Comparison of ENCODE assay signal across 8 mouse cellular contexts in the genomic region with DNA sequence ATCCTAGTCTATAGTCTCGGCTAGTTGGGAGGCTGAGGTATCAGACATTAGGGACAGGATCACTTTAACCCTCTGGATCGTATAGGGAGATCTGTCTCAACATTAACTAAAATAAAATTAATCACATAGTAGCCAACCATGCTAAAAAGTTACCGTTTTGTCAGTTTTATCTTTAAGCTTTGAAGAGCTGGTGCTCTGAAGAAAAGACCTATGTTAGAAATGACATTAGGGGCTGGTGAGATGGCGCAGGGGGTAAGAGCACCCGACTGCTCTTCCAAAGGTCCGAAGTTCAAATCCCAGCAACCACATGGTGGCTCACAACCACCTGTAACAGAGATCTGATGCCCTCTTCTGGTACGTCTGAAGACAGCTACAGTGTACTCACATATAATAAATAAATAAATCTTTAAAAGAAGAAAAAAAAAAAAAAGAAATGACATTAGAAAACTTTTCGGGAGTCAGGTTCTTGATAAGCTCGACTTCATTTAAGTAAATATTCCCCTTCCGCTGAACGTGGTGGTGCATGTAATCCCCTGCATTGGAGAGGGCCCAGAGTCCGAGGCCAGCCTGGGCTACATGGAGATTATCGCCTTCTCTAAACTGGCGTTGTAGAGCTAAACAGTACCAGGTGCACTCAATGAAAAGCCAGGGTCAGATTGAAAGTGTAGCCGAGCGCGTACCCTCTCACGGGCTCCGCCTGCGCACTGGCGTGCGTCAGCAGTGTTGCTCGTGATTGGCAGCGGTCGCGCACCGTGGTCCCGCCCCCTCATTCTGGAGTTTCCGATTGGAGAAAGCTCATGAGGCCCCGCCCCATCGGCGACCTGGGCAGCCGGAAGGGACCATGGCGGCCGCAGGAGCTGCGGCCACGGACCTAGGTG. TPM values are rescaled to one million over a fixed set of nuclear protein-coding genes. Genes with fewer than 3 reads are reported as not detected.
DNase-seq lines count a peak whose midpoint lies in the region; ATAC-seq and TF ChIP-seq lines count a peak whose summit lies in the region.

Pigs (plus strand) TSS at position 782 of the 878 bp plus-strand sequence.

- peak within 1 kb of the TSS; percentile 32; the same call in 1 of the 2 replicates for H3K27ac ChIP-seq in bone marrow macrophage, adult 2 months (ENCODE audit: insufficient read depth, low read depth, low read length)
- no peak within 1 kb of the TSS for H3K27ac ChIP-seq in embryonic fibroblast, embryonic 13.5 days (ENCODE audit: insufficient read depth, low read length)
- peak within 1 kb of the TSS; percentile 85 for H3K27ac ChIP-seq in heart, embryonic 10.5 days
- peak within 1 kb of the TSS; percentile 76 for H3K27ac ChIP-seq in kidney, embryonic 15.5 days

- peak; percentile 98 for DNase-seq in A20 (ENCODE audit: low read depth, low spot score)
- peak; percentile 98 for DNase-seq in heart, embryonic 10.5 days (ENCODE audit: low spot score)
- peak; percentile 98 for DNase-seq in liver
- peak; percentile 98 to 99 for DNase-seq in spleen, postnatal 4 days (ENCODE audit: low spot score in 2 of 2)

- peaks cover 29% of the 10 kb centered on the region for H3K36me3 ChIP-seq in heart, embryonic 10.5 days
- H3K36me3 ChIP-seq in kidney, embryonic 15.5 days: peaks cover 12% of the 10 kb centered on the region

- no peaks in the 10 kb centered on the region for H3K27me3 ChIP-seq in heart, embryonic 10.5 days (ENCODE audit: insufficient read depth, poor library complexity, severe bottlenecking)
- no peaks in the 10 kb centered on the region for H3K27me3 ChIP-seq in kidney, embryonic 15.5 days

- 0 out of 2 replicates have a peak, but pooled peaks have one; percentile 16 for TF ChIP-seq CTCF in bone marrow macrophage, adult 2 months (IDR thresholded peaks at IDR 0.05; ENCODE audit: low read depth, low read length)
- TF ChIP-seq CTCF in embryonic fibroblast, embryonic 13.5 days (IDR thresholded peaks at IDR 0.05; ENCODE audit: borderline replicate concordance, insufficient read depth, low read length): no peak

- peak; percentile 96 for ATAC-seq in kidney, embryonic 15.5 days (replicated peaks; ENCODE audit: low FRiP score)
- peak; percentile 99 for ATAC-seq in monocyte, adult 5-6 weeks (replicated peaks; ENCODE audit: insufficient number of reproducible peaks, low FRiP score, low TSS enrichment, poor library complexity, severe bottlenecking)

- peaks cover 16% of the 10 kb centered on the region for H3K4me1 ChIP-seq in bone marrow macrophage, adult 2 months (ENCODE audit: control insufficient read depth, insufficient read depth, low read length)
- no peaks in the 10 kb centered on the region for H3K4me1 ChIP-seq in embryonic fibroblast, embryonic 13.5 days (ENCODE audit: control insufficient read depth, insufficient read depth, low read length)
- H3K4me1 ChIP-seq in heart, embryonic 10.5 days: peaks cover 22% of the 10 kb centered on the region
- H3K4me1 ChIP-seq in kidney, embryonic 15.5 days: peaks cover 14% of the 10 kb centered on the region

- no peaks in the 10 kb centered on the region for H3K9me3 ChIP-seq in heart, embryonic 10.5 days
- no peaks in the 10 kb centered on the region for H3K9me3 ChIP-seq in kidney, embryonic 15.5 days (replicated peaks)

- H3K4me2 ChIP-seq in kidney, embryonic 15.5 days: peak within 1 kb of the TSS; percentile 82

- H3K4me3 ChIP-seq in bone marrow macrophage, adult 2 months (ENCODE audit: insufficient read depth, low read length): peak within 1 kb of the TSS; percentile 66
- H3K4me3 ChIP-seq in embryonic fibroblast, embryonic 13.5 days (ENCODE audit: insufficient read depth, low read length): peak within 1 kb of the TSS; percentile 64
- H3K4me3 ChIP-seq in heart, embryonic 10.5 days: peak within 1 kb of the TSS; percentile 91
- peak within 1 kb of the TSS; percentile 87 for H3K4me3 ChIP-seq in kidney, embryonic 15.5 days (replicated peaks)

- TF ChIP-seq POLR2A in bone marrow macrophage, adult 2 months (IDR thresholded peaks at IDR 0.05; ENCODE audit: borderline replicate concordance, low read depth, low read length): no peak
- TF ChIP-seq POLR2A in embryonic fibroblast, embryonic 13.5 days (IDR thresholded peaks at IDR 0.05; ENCODE audit: low read depth, low read length): peak; percentile 80

- H3K9ac ChIP-seq in kidney, embryonic 15.5 days: peak within 1 kb of the TSS; percentile 81

- 11% methylated on average over 37 of the region's 37 CpGs for WGBS in heart, embryonic 10.5 days
- 12% methylated on average over 37 of the region's 37 CpGs for WGBS in kidney, embryonic 15.5 days

RNA-seq across cellular contexts. Expression of gene Pigs, which starts in this region (rescaled TPM):
- 80.8 and 85.9 TPM in 2 replicates for polyA plus RNA-seq in bone marrow macrophage, adult 2 months (2012; ENCODE audit: insufficient read depth, insufficient read length, missing spikeins)
- 62.1 and 65.0 TPM in 2 replicates for polyA plus RNA-seq in embryonic fibroblast, embryonic 13.5 days (2011; ENCODE audit: insufficient read length, low read depth, missing spikeins)
- polyA plus RNA-seq in heart, embryonic 10.5 days (2016; fragmentation: Nextera tagmentation; extraction: Ambion mirVana): 72.0 and 78.3 TPM in 2 replicates
- 77.5 and 86.2 TPM in 2 replicates for polyA plus RNA-seq in kidney, embryonic 15.5 days (2015; fragmentation: Nextera tagmentation; extraction: Ambion mirVana)
- 17.5 to 25.1 TPM (median 18.5 TPM) in 3 replicates for total RNA-seq in monocyte, adult 5-6 weeks (2017)
